Mouse (Mus musculus) myocyte (in vitro differentiated cells): ENCODE measurements around the gene Lamtor5. TPM values are rescaled to one million over a fixed set of nuclear protein-coding genes. Genes with fewer than 3 reads are reported as not detected.
A peak's percentile ranks its signal among the peaks of the same experiment; 100 is the strongest.
"Not testable (repeated sequence)": the region's sequence is repeated elsewhere in the genome, so short reads cannot be mapped to it uniquely, and the experiment has no call there.

Experiments
- H3K27me3 ChIP-seq: one replicate; pipeline ENCODE4 v1.6.1; 2011; ENCODE audit not compliant: control insufficient read depth, insufficient read depth, insufficient read length
- H3K36me3 ChIP-seq: one replicate; pipeline ENCODE4 v1.6.1; 2011; ENCODE audit not compliant: control insufficient read depth, insufficient read depth
- H3K4me2 ChIP-seq: one replicate; pipeline ENCODE4 v1.6.1; 2011; ENCODE audit warnings: low read depth, control low read depth
- H3K4me3 ChIP-seq: one replicate; pipeline ENCODE4 v1.5.1; 2011; ENCODE audit warnings: mild to moderate bottlenecking, control low read depth, moderate library complexity
- H3K79me2 ChIP-seq: one replicate; pipeline ENCODE4 v1.6.1; 2011; ENCODE audit not compliant: control insufficient read depth, insufficient read depth
- H3ac ChIP-seq: one replicate; pipeline ENCODE4 v1.6.1; 2011; ENCODE audit not compliant: control insufficient read depth, insufficient read length
- CEBPB ChIP-seq: IDR thresholded peaks from 2 replicates; pipeline ENCODE4 v1.6.1; 2011; ENCODE audit warnings: mild to moderate bottlenecking, moderate library complexity; ENCODE audit not compliant: poor library complexity, insufficient read depth, severe bottlenecking
- E2F4 ChIP-seq: IDR thresholded peaks from one replicate; pipeline ENCODE4 v1.6.1; 2011; ENCODE audit warnings: mild to moderate bottlenecking, control low read depth, moderate library complexity; ENCODE audit not compliant: insufficient read depth
- MAX ChIP-seq: IDR thresholded peaks from one replicate; pipeline ENCODE4 v1.6.1; 2011; ENCODE audit warnings: low read depth, mild to moderate bottlenecking, control low read depth
- MYOD1 ChIP-seq, 3 experiments: IDR thresholded peaks; one replicate each; pipeline ENCODE4 v1.6.1; 2011; ENCODE audit warnings: control low read depth in 2 of 3, low read depth in 2 of 3, mild to moderate bottlenecking in 2 of 3, moderate library complexity in 1 of 3; ENCODE audit not compliant: insufficient read length in 2 of 3, control insufficient read depth in 1 of 3
- MYOG ChIP-seq, 3 experiments: IDR thresholded peaks; one replicate each; pipeline ENCODE4 v1.6.1; 2011; ENCODE audit warnings: control low read depth in 2 of 3, low read depth in 2 of 3, mild to moderate bottlenecking in 2 of 3; ENCODE audit not compliant: insufficient read length in 2 of 3, control insufficient read depth in 1 of 3, insufficient read depth in 1 of 3
- POLR2A ChIP-seq: IDR thresholded peaks from one replicate; pipeline ENCODE4 v1.6.1; 2011; ENCODE audit warnings: low read depth, mild to moderate bottlenecking, control low read depth, moderate library complexity; ENCODE audit not compliant: insufficient read length
- POLR2AphosphoS2 ChIP-seq: IDR thresholded peaks from one replicate; pipeline ENCODE4 v1.6.1; 2011; ENCODE audit warnings: low read depth, control low read depth; ENCODE audit not compliant: insufficient read length
- REST ChIP-seq: IDR thresholded peaks from one replicate; pipeline ENCODE4 v1.6.1; 2011; ENCODE audit warnings: mild to moderate bottlenecking, control low read depth, moderate library complexity; ENCODE audit not compliant: insufficient read depth, insufficient read length
- SRF ChIP-seq: IDR thresholded peaks from one replicate; pipeline ENCODE4 v1.6.1; 2011; ENCODE audit warnings: low read depth; ENCODE audit not compliant: control insufficient read depth, insufficient read length
- TCF12 ChIP-seq: IDR thresholded peaks from one replicate; pipeline ENCODE4 v1.6.1; 2011; ENCODE audit warnings: mild to moderate bottlenecking, control low read depth; ENCODE audit not compliant: poor library complexity, insufficient read depth, severe bottlenecking
- TCF3 ChIP-seq: IDR thresholded peaks from one replicate; pipeline ENCODE4 v1.6.1; 2011; ENCODE audit warnings: low read depth, control low read depth; ENCODE audit not compliant: insufficient read length
- USF1 ChIP-seq: IDR thresholded peaks from one replicate; pipeline ENCODE4 v1.6.1; 2011; ENCODE audit warnings: low read depth, mild to moderate bottlenecking, control low read depth, moderate library complexity
- polyA plus RNA-seq: library from polyadenylated mRNA; unstranded; fragments of >200 nt; fragmentation: generic; extraction: Trizol; gene quantifications from one replicate; pipeline ENCODE4 v1.2.1, GENCODE M21; 2012; ENCODE audit warnings: missing spikeins

Gene Lamtor5
- polyA plus RNA-seq, 1 experiment = 156 TPM

DNA sequence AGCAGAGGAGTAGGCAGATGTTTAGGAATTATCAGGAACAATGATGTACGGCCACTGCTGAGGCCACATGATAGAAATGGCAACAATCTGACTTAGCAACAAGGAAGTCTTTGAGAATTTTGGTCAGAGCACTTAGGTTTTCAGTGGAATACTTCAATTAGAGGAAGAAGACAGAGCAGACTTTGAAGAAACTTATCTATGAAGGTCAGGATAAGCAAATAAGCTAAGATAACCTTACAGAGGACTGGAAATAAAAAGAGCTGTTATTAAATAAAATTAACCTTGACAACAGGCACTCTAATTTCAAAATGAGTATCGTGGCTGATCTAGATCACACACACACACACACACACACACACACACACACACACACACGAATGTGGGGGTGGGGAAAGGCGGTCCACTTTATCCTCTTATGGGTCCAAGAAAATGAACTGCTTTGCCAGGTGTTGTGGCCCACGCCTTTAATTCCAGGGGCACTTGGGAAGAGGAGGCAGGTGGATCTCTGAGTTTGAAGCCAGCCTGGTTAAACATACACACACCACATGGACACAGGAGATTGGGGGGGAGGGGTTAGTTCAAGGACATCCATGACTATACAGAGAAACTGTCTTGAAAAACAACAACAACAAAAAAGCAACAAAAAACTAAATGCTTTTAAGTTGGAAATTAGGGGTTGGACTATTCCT lies 17.2 kb downstream of the Lamtor5 start:
- Histone ChIP-seq H3K27me3 (no peaks in the 10 kb centered on the region), H3ac (no peak overlapping the region), H3K79me2 (no peaks in the 10 kb centered on the region), H3K4me3 (no peak overlapping the region), H3K36me3 (peaks cover 3% of the 10 kb centered on the region), H3K4me2 (no peak overlapping the region)
- TF ChIP-seq MYOG (IDR thresholded peaks at IDR 0.05; ENCODE audit: control insufficient read depth in 1 of 3, insufficient read depth in 1 of 3, insufficient read length in 2 of 3, low read depth in 2 of 3) (no peak), MYOD1 (IDR thresholded peaks at IDR 0.05; ENCODE audit: control insufficient read depth in 1 of 3, insufficient read length in 2 of 3, low read depth in 2 of 3) (no peak), POLR2A (no peak), TCF3 (no peak), REST (no peak), USF1 (no peak), POLR2AphosphoS2 (no peak), MAX (no peak), CEBPB (no peak), E2F4 (no peak), SRF (no peak), TCF12 (no peak)

DNA sequence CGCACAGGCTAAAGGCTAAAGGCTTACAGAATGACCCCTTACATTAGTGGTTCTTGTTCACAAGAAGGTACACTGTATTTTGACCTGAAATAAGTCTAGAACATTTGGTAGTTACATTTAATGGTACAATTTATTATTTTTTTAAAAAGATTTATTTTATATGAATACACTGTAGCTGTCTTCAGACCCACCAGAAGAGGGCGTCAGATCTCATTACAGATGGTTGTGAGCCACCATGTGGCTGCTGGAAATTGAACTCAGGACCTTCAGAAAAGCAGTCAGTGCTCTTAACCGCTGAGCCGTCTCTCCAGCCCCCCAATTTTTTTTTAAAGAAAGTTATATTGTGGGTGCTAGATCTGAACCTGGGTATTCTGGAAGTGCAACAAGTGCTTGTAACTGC lies 18.3 kb downstream of the Lamtor5 start:
- H3K36me3 ChIP-seq, H3K27me3 ChIP-seq: not testable (repeated sequence)

DNA sequence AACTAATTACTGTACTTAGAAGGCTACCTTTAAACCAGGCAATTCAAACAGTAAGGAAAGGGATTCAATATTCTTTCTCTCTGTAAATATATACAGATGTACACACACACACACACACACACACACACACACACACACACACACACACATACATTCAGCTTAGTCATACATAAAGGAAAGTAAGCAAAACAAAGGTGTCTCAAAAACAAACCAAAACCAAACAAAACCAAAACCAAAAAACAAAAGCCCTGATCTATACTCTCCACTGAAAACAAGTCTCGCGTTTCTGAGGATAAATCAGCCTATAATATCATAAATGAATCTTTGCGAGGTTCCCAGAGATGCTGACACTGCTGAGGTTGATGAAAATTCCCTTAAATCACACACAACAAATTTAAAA lies 38.7 kb downstream of the Lamtor5 start:
- Histone ChIP-seq H3K36me3 (peaks cover 9% of the 10 kb centered on the region), H3ac (no peak overlapping the region), H3K4me3 (no peak overlapping the region), H3K4me2 (peak overlapping the region; percentile 13), H3K27me3 (no peaks in the 10 kb centered on the region), H3K79me2 (peaks cover 99% of the 10 kb centered on the region)
- TF ChIP-seq POLR2AphosphoS2 (no peak), MYOD1 (IDR thresholded peaks at IDR 0.05; ENCODE audit: control insufficient read depth in 1 of 3, insufficient read length in 2 of 3, low read depth in 2 of 3) (no peak), MAX (no peak), POLR2A (no peak), TCF12 (no peak), USF1 (no peak), MYOG (IDR thresholded peaks at IDR 0.05; ENCODE audit: control insufficient read depth in 1 of 3, insufficient read depth in 1 of 3, insufficient read length in 2 of 3, low read depth in 2 of 3) (no peak), TCF3 (no peak)

More for the DNA sequence above, 18.3 kb downstream of the Lamtor5 start:
- not testable (repeated sequence) for H3K79me2 ChIP-seq, H3ac ChIP-seq, H3K4me2 ChIP-seq, H3K4me3 ChIP-seq

DNA sequence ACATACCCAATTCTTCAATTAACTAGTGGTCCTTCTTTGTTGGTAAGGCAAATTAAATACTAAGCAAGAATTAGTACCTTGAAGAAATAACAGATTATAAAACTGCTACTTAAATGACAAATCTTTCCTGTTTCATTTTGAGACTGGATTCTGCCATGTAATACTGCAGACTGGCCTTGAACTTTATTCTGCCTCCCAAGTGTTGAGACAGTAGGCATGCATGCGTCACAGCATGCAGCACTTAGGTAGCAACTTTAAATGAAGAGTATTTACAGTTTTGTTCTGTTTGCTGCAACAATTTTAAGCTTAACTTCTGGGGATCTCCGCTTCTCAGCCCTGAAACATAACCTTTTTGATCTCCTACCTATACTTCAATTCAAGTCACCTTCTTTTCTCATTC lies 42.5 kb downstream of the Lamtor5 start:
- Histone ChIP-seq H3ac (no peak overlapping the region), H3K27me3 (no peaks in the 10 kb centered on the region), H3K79me2 (peaks cover 99% of the 10 kb centered on the region), H3K4me2 (no peak overlapping the region), H3K4me3 (no peak overlapping the region), H3K36me3 (peaks cover 31% of the 10 kb centered on the region)
- no peak for TF ChIP-seq REST
- no peak for TF ChIP-seq USF1
- no peak for TF ChIP-seq E2F4
- no peak for TF ChIP-seq TCF12
- TF ChIP-seq POLR2A = no peak
- TF ChIP-seq MAX = no peak
- no peak for TF ChIP-seq SRF
- TF ChIP-seq MYOD1 (IDR thresholded peaks at IDR 0.05; ENCODE audit: control insufficient read depth in 1 of 3, insufficient read length in 2 of 3, low read depth in 2 of 3) = no peak
- no peak for TF ChIP-seq MYOG (IDR thresholded peaks at IDR 0.05; ENCODE audit: control insufficient read depth in 1 of 3, insufficient read depth in 1 of 3, insufficient read length in 2 of 3, low read depth in 2 of 3)
- TF ChIP-seq CEBPB = no peak
- TF ChIP-seq TCF3 = no peak
- no peak for TF ChIP-seq POLR2AphosphoS2

DNA sequence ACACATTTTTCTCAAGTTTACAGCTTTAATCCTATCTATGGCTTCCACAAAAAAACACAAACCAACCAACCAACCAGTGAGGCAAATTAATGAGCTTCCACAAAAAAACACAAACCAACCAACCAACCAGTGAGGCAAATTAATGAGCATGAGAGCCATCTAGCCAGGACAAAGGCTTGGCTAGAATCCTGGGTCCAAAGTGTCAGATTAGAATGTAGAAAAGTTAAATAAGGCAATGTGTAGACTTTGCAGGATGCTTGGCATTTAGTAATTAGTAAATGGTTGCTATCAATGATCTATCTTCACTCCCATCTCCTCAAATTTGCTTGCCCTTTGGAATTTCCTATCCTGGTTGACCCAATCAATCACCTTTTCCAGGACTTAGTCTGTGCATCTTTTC lies 43.1 kb downstream of the Lamtor5 start:
- TF ChIP-seq POLR2A (no peak), POLR2AphosphoS2 (no peak), MYOD1 (IDR thresholded peaks at IDR 0.05; ENCODE audit: control insufficient read depth in 1 of 3, insufficient read length in 2 of 3, low read depth in 2 of 3) (no peak), TCF12 (no peak), TCF3 (no peak), REST (no peak), CEBPB (no peak), MAX (no peak), E2F4 (no peak), USF1 (no peak), SRF (no peak), MYOG (IDR thresholded peaks at IDR 0.05; ENCODE audit: control insufficient read depth in 1 of 3, insufficient read depth in 1 of 3, insufficient read length in 2 of 3, low read depth in 2 of 3) (no peak)
- no peak overlapping the region for H3K4me3 ChIP-seq
- peaks cover 99% of the 10 kb centered on the region for H3K79me2 ChIP-seq
- H3K36me3 ChIP-seq = peaks cover 31% of the 10 kb centered on the region
- no peak overlapping the region for H3K4me2 ChIP-seq
- no peak overlapping the region for H3ac ChIP-seq
- no peaks in the 10 kb centered on the region for H3K27me3 ChIP-seq
